Mouse (Mus musculus) lung, adult 2 months (tissue): ENCODE results near the gene Nkiras2.

Experiments used
- CTCF ChIP-seq: fragments of 200-500 bp; IDR thresholded peaks from 2 replicates; pipeline ENCODE4 v1.5.1; 2011; ENCODE audit warnings: mild to moderate bottlenecking, low read length, control low read depth; ENCODE audit not compliant: insufficient read depth
- POLR2A ChIP-seq: fragments of 200-500 bp; IDR thresholded peaks from 2 replicates; pipeline ENCODE4 v1.6.1; 2011; ENCODE audit warnings: low read depth, mild to moderate bottlenecking, control low read depth, low read length, borderline replicate concordance; ENCODE audit errors: extremely low read depth

GRCm38 (mm10) chr11:100580275-100580674 is 38.8 kb upstream of the Nkiras2 start:
- TF ChIP-seq CTCF: no peak
- TF ChIP-seq POLR2A: no peak
